Mouse (Mus musculus): ENCODE data around the gene Hap1. TPM values are rescaled to one million over a fixed set of nuclear protein-coding genes. Genes with fewer than 3 reads are reported as not detected.
"Not testable (repeated sequence)": the region's sequence is repeated elsewhere in the genome, so short reads cannot be mapped to it uniquely, and the experiment has no call there.

Gene Hap1
- total and polyA plus RNA-seq, 2 experiments from 2014 or later = 395 to 530 TPM

GRCm38 (mm10) chr11:100335731-100336130 is 20.2 kb downstream of the Hap1 start:
- peak; percentile 75 for DNase-seq (ENCODE audit: low spot score)
- peak; percentile 43; the same call in 1 of the 2 replicates for ATAC-seq
- H3K27me3 ChIP-seq (ENCODE audit: insufficient read depth, low read length) = no peaks in the 10 kb centered on the region
- WGBS = 24% methylated on average over 3 of the region's 3 CpGs
- H3K9me3 ChIP-seq (ENCODE audit: low read length) = no peaks in the 10 kb centered on the region
- H3K4me3 ChIP-seq (ENCODE audit: low read length) = no peak overlapping the region
- no peak overlapping the region for H3K4me2 ChIP-seq (ENCODE audit: low read depth, low read length)
- no peak overlapping the region for H3K9ac ChIP-seq (replicated peaks; ENCODE audit: low read length)
- H3K4me1 ChIP-seq (ENCODE audit: insufficient read depth, low read length) = peaks cover 12% of the 10 kb centered on the region; the same call in 1 of the 2 replicates
- H3K27ac ChIP-seq = no peak overlapping the region
- H3K36me3 ChIP-seq (ENCODE audit: insufficient read depth, low read length) = no peaks in the 10 kb centered on the region
- no peak for TF ChIP-seq CTCF (IDR thresholded peaks at IDR 0.05; ENCODE audit: low read depth)

GRCm38 (mm10) chr11:100333944-100334457 is 21.9 kb downstream of the Hap1 start, which contains the start of gene Gast:
Gene Gast, plus strand, starts transcription at chr11:100334407.
- peak within 1 kb of the TSS; percentile 79; the same call in 1 of the 2 replicates for H3K27ac ChIP-seq
- no peaks in the 10 kb centered on the region for H3K36me3 ChIP-seq (ENCODE audit: insufficient read depth, low read length)
- peak; percentile 1 for DNase-seq (ENCODE audit: low spot score)
- TF ChIP-seq CTCF (IDR thresholded peaks at IDR 0.05; ENCODE audit: low read depth) = no peak
- no peak within 1 kb of the TSS for H3K9ac ChIP-seq (replicated peaks; ENCODE audit: low read length)
- no peaks in the 10 kb centered on the region for H3K9me3 ChIP-seq (ENCODE audit: low read length)
- H3K4me2 ChIP-seq (ENCODE audit: low read depth, low read length) = no peak within 1 kb of the TSS
- no peak within 1 kb of the TSS for H3K4me3 ChIP-seq (ENCODE audit: low read length)
- peaks cover 12% of the 10 kb centered on the region for H3K4me1 ChIP-seq (ENCODE audit: insufficient read depth, low read length)
- ATAC-seq = no peak
- WGBS = 69% methylated on average over 6 of the region's 6 CpGs
- no peaks in the 10 kb centered on the region for H3K27me3 ChIP-seq (ENCODE audit: insufficient read depth, low read length)

GRCm38 (mm10) chr11:100332766-100333515 is 23.0 kb downstream of the Hap1 start:
- no peak overlapping the region for H3K9ac ChIP-seq (replicated peaks; ENCODE audit: low read length)
- ATAC-seq = peak; percentile 82
- peak overlapping the region; percentile 79 for H3K27ac ChIP-seq
- DNase-seq (ENCODE audit: low spot score) = peak; percentile 81
- no peak for TF ChIP-seq CTCF (IDR thresholded peaks at IDR 0.05; ENCODE audit: low read depth)
- H3K4me3 ChIP-seq (ENCODE audit: low read length) = no peak overlapping the region
- H3K36me3 ChIP-seq (ENCODE audit: insufficient read depth, low read length) = no peaks in the 10 kb centered on the region
- H3K4me2 ChIP-seq (ENCODE audit: low read depth, low read length) = no peak overlapping the region
- no peaks in the 10 kb centered on the region for H3K9me3 ChIP-seq (ENCODE audit: low read length)
- no peaks in the 10 kb centered on the region for H3K27me3 ChIP-seq (ENCODE audit: insufficient read depth, low read length)
- 20% methylated on average over 9 of the region's 9 CpGs for WGBS
- peaks cover 12% of the 10 kb centered on the region for H3K4me1 ChIP-seq (ENCODE audit: insufficient read depth, low read length)

GRCm38 (mm10) chr11:100330816-100331375 is 25.0 kb downstream of the Hap1 start:
- not testable (repeated sequence) for H3K36me3 ChIP-seq (ENCODE audit: insufficient read depth, low read length); H3K9ac ChIP-seq (replicated peaks; ENCODE audit: low read length); H3K4me3 ChIP-seq (ENCODE audit: low read length); H3K4me2 ChIP-seq (ENCODE audit: low read depth, low read length); H3K27ac ChIP-seq; DNase-seq (ENCODE audit: low spot score); H3K27me3 ChIP-seq (ENCODE audit: insufficient read depth, low read length); ATAC-seq; H3K9me3 ChIP-seq (ENCODE audit: low read length)
- H3K4me1 ChIP-seq (ENCODE audit: insufficient read depth, low read length) = peaks cover 12% of the 10 kb centered on the region
- 59% methylated on average over 8 of the region's 8 CpGs for WGBS

GRCm38 (mm10) chr11:100330235-100330634 is 25.7 kb downstream of the Hap1 start:
- H3K36me3 ChIP-seq (ENCODE audit: insufficient read depth, low read length) = no peaks in the 10 kb centered on the region
- ATAC-seq = no peak

GRCm38 (mm10) chr11:100327761-100328160 is 28.2 kb downstream of the Hap1 start:
- H3K9me3 ChIP-seq (ENCODE audit: low read length) = no peaks in the 10 kb centered on the region
- 79% methylated on average over 6 of the region's 6 CpGs for WGBS

More at GRCm38 (mm10) chr11:100330235-100330634, 25.7 kb downstream of the Hap1 start:
- TF ChIP-seq CTCF (IDR thresholded peaks at IDR 0.05; ENCODE audit: low read depth) = no peak
- Histone ChIP-seq H3K4me1 (ENCODE audit: insufficient read depth, low read length) (peaks cover 12% of the 10 kb centered on the region), H3K4me2 (ENCODE audit: low read depth, low read length) (no peak overlapping the region), H3K9me3 (ENCODE audit: low read length) (no peaks in the 10 kb centered on the region), H3K27me3 (ENCODE audit: insufficient read depth, low read length) (no peaks in the 10 kb centered on the region), H3K4me3 (ENCODE audit: low read length) (no peak overlapping the region), H3K9ac (replicated peaks; ENCODE audit: low read length) (no peak overlapping the region), H3K27ac (no peak overlapping the region)
- 30% methylated on average over 16 of the region's 16 CpGs for WGBS
- DNase-seq (ENCODE audit: low spot score) = peak; percentile 33

More at GRCm38 (mm10) chr11:100327761-100328160, 28.2 kb downstream of the Hap1 start:
- no peak overlapping the region for H3K9ac ChIP-seq (replicated peaks; ENCODE audit: low read length)
- peaks cover 5% of the 10 kb centered on the region; the same call in 1 of the 2 replicates for H3K4me1 ChIP-seq (ENCODE audit: insufficient read depth, low read length)
- H3K4me2 ChIP-seq (ENCODE audit: low read depth, low read length) = no peak overlapping the region
- TF ChIP-seq CTCF (IDR thresholded peaks at IDR 0.05; ENCODE audit: low read depth) = no peak
- ATAC-seq (no peak), DNase-seq (ENCODE audit: low spot score) (no peak)
- no peaks in the 10 kb centered on the region for H3K36me3 ChIP-seq (ENCODE audit: insufficient read depth, low read length)
- H3K27ac ChIP-seq = no peak overlapping the region
- H3K27me3 ChIP-seq (ENCODE audit: insufficient read depth, low read length) = no peaks in the 10 kb centered on the region
- no peak overlapping the region for H3K4me3 ChIP-seq (ENCODE audit: low read length)

All from hindbrain, postnatal 0 days (tissue).